Mouse (Mus musculus) G1E-ER4 (cell line): ENCODE results near the gene Ankrd13c. TPM values are rescaled to one million over a fixed set of nuclear protein-coding genes. Genes with fewer than 3 reads are reported as not detected.

Experiments
- GATA1 ChIP-seq: IDR thresholded peaks from one replicate; pipeline ENCODE4 v1.8.0; 2012; ENCODE audit warnings: low read length, inconsistent platforms
- polyA plus RNA-seq: library from polyadenylated mRNA; stranded (reverse); fragments of >175 nt; gene quantifications from 2 replicates; pipeline ENCODE4 v1.2.3, GENCODE M21; 2012

The Ankrd13c gene
- polyA plus RNA-seq, 1 experiment, result 46.6 TPM

GRCm38 (mm10) chr3:158032106-158032505, 85.1 kb downstream of the Ankrd13c start:
- no peak for TF ChIP-seq GATA1

GRCm38 (mm10) chr3:158035866-158036265, 88.8 kb downstream of the Ankrd13c start:
- TF ChIP-seq GATA1, result no peak

- no peak for TF ChIP-seq GATA1
These were observed 89.4 kb downstream of the Ankrd13c start, which contains the start of the genes Srsf11 and Lrrc40 for GRCm38 (mm10) chr3:158036329-158036988. TSS of gene Srsf11 (minus strand) at chr3:158036639. TSS of gene Lrrc40 (plus strand) at chr3:158036662.

- TF ChIP-seq GATA1, result no peak
These were observed 91.1 kb downstream of the Ankrd13c start for GRCm38 (mm10) chr3:158038106-158038505.

GRCm38 (mm10) chr3:158040755-158041154, 93.7 kb downstream of the Ankrd13c start:
- TF ChIP-seq GATA1, result no peak

GRCm38 (mm10) chr3:158049508-158049907, 102.5 kb downstream of the Ankrd13c start:
- no peak for TF ChIP-seq GATA1

Other genes with a start within 250 kb of the Ankrd13c start
- gene Cth, start 22.2 kb upstream of the Ankrd13c start, polyA plus RNA-seq, result not detected in 2 replicates
- gene Srsf11, start 89.4 kb downstream of the Ankrd13c start, polyA plus RNA-seq, result 114 and 122 TPM in 2 replicates
- 29.7 and 37.2 TPM in 2 replicates for gene Lrrc40, start 89.4 kb downstream of the Ankrd13c start, polyA plus RNA-seq